ENCODE assay signal across 8 mouse cellular contexts in the genomic region with DNA sequence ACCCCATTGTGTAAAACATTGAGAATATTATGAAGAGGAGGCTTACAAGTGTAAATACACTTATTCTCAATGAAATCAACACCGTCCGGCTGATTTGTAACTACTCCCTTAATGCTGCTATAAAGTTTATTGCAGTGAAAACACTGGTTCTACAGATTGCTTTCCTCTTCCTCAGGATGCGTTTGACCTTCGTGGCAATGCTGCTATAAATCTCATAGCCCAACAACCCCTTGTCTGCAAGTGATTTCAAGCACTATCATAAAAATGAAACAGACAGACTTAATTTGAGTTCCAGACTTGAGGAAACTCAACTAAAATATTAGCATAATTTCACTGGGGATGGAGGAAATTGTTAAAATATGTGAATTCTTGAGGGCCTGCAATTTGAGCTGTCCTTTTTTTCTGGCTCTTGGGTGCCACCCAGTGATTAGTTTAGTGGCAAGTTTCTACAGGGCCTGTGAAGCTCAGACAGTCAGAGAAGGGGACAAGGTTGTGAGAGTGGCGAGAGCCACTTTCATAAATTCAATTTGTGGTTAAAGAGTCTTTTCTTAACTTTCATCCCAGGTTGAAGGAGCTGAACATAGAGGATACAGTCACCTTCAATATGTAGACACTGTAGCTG.
DNase-seq lines count a peak whose midpoint lies in the region.

No protein-coding gene starts in this region.

- no peaks in the 10 kb centered on the region for H3K36me3 ChIP-seq in heart, embryonic 10.5 days

- no peaks in the 10 kb centered on the region for H3K9me3 ChIP-seq in heart, embryonic 10.5 days

- H3K4me1 ChIP-seq in heart, embryonic 10.5 days, result 0 out of 2 replicates have a peak, but pooled peaks cover 2% of the 10 kb centered on the region

- no peak overlapping the region for H3K27ac ChIP-seq in heart, embryonic 10.5 days

- no peaks in the 10 kb centered on the region for H3K27me3 ChIP-seq in heart, embryonic 10.5 days (ENCODE audit: insufficient read depth, poor library complexity, severe bottlenecking)

- peak; percentile 24 for DNase-seq in heart, postnatal 4 days
- no peak for DNase-seq in heart, embryonic 10.5 days (ENCODE audit: low spot score)
- DNase-seq in B cell, adult 2 months, result peak; percentile 3 to 4
- DNase-seq in embryo, embryonic 10 days (ENCODE audit: low spot score), result peak; percentile 48
- peak; percentile 42 to 57 for DNase-seq in kidney, postnatal 4 days
- DNase-seq in retina, postnatal 1 day, result peak; percentile 21
- no peak for DNase-seq in c-Kit-positive CD71-positive TER-119-positive erythroid progenitor cells, embryonic 14.5 days (ENCODE audit: low spot score)
- DNase-seq in thymus, postnatal 14 days, result no peak

- 78% methylated on average over 5 of the region's 5 CpGs for WGBS in heart, embryonic 10.5 days

- no peak overlapping the region for H3K4me3 ChIP-seq in heart, embryonic 10.5 days

Comparison
In these comparisons a context has a peak if more than half of its experiments do, and no peak if none do; other contexts are left out.
1. DNase-seq: peak in heart, postnatal 4 days (single experiment), B cell, adult 2 months (2 of 2), embryo, embryonic 10 days (single experiment), kidney, postnatal 4 days (2 of 2) and retina, postnatal 1 day (single experiment); none in heart, embryonic 10.5 days (single experiment), c-Kit-positive CD71-positive TER-119-positive erythroid progenitor cells, embryonic 14.5 days (single experiment) and thymus, postnatal 14 days (single experiment).